Mouse (Mus musculus) gastrocnemius, postnatal 25 days (tissue): ENCODE measurements around the gene Tmem258. TPM values are rescaled to one million over a fixed set of nuclear protein-coding genes. Genes with fewer than 3 reads are reported as not detected.

Source experiments
- DNase-seq: peaks from one replicate; pipeline ENCODE4 v3.0.0; 2022
- microRNA-seq, 2 experiments: library from miRNA; unstranded; fragments of <30 nt; microRNA quantifications; one replicate each; pipeline ENCODE4 v1.2.0; 2021; ENCODE audit warnings: borderline replicate concordance in 2 of 2
- total RNA-seq, 2 experiments: library from RNA; stranded (reverse); gene quantifications; 1 replicate in 1 of 2; 2 replicates in 1 of 2; pipeline ENCODE4 v1.2.3; 2021

The Tmem258 gene
- total RNA-seq, 2 experiments from 2014 or later = 81.8 to 94.5 TPM

GRCm38 (mm10) chr19:10223561-10223960 is 19.7 kb downstream of the Tmem258 start:
- no peak for DNase-seq

- no peak for DNase-seq
Measured at GRCm38 (mm10) chr19:10224637-10225453, 21.0 kb downstream of the Tmem258 start.

DNA sequence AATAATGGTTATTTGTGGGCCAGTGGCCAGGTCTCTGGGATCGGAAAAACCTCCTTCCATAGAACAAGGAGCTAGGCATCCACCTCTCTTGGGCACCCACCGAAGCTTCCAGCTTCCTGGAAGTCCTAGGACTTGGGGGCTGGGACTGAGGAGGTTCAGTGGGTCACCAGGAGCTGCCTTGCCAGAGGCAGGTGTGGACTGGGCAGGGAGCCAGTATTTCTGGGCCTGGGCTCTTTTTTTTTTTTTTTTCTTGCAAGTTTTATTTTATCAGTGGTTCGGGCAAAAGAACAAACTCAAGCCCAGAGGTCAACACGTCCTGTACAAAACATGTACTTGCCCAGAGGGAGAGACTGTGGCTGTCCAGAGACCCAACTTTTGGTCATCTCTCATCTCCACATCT is 22.0 kb downstream of the Tmem258 start:
- DNase-seq = no peak

DNA sequence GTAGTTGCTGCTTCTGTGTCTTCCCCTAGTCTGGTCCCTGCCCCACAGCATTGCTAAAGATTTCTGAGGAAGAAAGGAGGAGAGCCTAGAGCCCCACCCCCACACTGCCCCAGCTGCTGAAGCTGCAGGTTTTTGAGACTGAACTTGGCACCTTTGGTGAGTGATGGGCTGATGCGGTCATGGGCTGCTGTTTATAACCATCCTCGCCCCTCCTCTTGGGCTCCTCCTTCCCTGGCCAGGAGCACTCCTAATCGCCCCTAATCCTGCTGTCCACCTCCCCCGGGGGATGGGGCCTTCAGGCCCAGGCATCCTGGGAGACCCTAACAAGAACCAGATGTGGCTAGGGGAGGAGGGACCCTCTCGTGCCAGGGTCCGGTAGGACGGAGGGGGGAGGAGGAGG is 27.2 kb downstream of the Tmem258 start:
- no peak for DNase-seq

GRCm38 (mm10) chr19:10231871-10232270 is 28.1 kb downstream of the Tmem258 start:
- DNase-seq = no peak

DNA sequence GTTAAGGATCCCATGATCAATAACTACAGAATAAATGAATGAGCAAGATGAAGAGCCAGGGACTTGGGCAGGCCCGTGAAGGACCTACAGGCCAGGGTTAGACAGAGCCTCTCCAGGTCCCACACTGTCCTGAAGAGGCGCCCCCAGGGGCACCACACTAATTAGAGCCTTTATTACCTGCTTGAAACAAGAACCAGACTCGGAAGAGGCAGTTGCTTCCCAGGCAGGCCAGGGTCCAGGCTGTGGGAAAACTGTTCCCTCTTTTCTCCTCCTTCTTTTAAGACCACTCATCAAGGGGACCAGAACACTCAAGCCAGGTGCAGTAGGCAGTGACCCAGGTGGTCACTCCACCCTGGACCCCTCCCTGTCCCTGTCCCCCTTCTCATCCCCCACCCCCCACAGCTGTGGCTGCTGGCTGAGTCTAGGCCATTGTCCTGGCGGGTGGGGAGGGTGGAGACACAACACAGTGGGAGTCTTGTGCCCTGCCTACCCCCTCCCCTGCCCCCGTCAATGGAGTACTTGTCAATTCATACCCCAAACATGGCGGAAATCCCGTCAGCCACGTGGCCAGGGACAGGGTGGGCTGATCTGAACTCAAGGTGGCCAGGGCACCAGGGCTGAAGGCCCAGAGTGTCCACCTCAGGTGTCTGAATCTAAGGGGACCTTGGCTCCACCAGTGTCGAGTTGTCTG is 28.7 kb downstream of the Tmem258 start:
- no peak for DNase-seq

- no peak for DNase-seq
Measured at GRCm38 (mm10) chr19:10235784-10236565, 32.2 kb downstream of the Tmem258 start.

DNA sequence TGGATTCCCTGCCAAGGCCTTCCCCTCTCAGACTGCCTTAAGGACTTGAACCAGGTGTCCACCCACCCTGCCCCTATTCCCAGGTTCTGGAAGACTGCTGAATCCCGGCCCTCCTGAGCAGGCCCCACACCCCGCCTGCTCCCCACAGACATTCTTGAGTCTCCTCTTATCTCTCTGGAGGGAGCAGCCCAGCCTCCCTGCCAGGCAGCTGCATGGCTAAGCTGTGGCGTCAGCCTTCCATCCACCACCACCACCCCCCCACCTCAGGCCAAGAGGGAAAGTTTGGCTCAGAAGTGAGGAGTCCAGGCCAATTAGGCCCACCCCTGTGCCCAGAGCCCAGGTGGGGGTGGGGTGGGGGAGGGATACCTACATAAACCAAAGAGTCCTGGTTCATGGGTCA is 34.7 kb downstream of the Tmem258 start:
- no peak for DNase-seq

DNA sequence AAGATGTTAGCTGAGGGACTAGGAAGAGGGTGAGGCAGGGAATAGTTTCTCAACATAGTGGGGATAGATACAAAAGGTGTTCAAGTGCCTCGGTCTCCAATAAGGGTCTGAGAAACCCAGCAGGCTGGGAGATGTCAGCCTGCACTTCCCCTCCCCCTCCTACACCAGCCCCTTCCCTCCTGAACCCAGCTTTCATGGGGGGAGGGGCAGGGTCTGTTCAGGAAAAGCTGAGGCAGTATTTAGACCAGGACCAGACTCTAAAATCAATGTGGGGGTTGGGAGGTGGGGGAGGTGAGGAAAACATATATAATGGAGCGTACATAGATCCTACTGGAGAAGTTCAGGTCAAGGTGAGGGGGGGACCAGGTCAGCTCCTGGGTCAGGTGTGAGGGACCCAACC is 35.6 kb downstream of the Tmem258 start:
- DNase-seq = no peak

DNA sequence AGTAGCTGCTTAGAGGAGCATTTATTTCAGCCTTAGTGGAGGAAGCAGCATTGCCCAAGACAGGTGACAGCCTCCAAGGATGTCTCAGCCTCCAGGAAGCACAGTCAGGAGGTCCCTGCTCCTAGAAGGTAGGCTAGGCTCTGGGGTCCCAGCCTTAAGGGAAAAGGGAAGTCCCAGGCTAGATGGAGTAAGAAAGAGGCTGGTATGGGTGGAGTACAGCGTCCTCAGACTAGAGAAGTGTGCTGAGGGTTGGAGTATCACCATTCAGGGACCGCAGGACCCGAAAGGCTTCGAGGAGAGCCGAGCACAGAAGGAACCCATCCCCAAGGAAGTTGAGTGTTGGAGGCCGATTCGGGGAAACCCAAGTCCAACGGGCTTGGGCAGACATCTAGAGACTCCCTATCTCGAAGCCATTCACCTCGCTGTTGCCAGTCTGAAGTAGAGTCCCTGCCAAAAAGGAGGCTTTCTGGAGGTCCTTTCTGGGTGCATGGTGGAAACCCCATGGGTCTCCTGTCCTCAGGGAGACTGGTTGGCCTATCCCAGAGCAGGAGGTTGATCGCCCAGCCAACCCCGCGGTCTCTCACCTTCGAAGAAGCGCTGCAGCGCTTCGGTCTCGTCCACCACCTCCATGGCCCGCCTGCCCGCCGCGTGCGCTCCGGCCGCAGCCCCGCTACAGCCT is 36.3 kb downstream of the Tmem258 start:
- no peak for DNase-seq

DNA sequence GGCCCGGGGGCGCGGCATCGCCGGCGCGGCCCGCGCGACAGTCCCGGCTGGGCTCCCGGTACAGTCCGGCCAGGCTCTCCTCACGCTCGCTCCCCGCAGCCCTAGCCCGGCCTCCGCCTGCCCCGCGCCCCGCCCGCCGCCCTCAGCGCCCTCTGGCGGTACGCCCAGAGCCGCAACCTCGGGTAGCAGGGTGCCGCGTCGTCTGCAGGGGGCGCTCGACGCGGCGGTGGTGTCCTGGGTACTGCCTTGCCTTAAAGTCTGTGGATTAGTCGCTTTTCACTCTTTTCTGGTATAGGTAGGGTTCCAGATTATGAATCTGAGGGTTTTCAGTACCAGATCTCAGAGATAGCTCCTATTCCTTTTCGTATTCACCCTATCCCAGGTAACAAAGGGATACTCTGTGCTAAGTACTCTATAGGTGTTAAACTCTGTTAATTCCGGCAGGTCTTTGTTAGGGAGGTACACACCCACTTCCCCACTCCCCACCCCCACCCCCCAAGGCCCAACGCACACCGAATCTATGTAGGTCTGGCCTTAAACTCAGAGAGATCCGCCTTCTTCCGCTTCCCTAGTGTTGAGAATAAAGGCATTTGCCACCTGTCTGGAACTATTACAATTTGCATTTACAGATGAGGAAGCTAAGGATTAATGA is 37.0 kb downstream of the Tmem258 start, which contains the start of gene Myrf:
Gene Myrf, minus strand, starts transcription at position 95 of the 652 bp plus-strand sequence.
- peak; percentile 66 for DNase-seq

- no peak for DNase-seq
Measured at GRCm38 (mm10) chr19:10242916-10243315, 39.1 kb downstream of the Tmem258 start.

GRCm38 (mm10) chr19:10244183-10244582 is 40.4 kb downstream of the Tmem258 start:
- DNase-seq = no peak

DNA sequence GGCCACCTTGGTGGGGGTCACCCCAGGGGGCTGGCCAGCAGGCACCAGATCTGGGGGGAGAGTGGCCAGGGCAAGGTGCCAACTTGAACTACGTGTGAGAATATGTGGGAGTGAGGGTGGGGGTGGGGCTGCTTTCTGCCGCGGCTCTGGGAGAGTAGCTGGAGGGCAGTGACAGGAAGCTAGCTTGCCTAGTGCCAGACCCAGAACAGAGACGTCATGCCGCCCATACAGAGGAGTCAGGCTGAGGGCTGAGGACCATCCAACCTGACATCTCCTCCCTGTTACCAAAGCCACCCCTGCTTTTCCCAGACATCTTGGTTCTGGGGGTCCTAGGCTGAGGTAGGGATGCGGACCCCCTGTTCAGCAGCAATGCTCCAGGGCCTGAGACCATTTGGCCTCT is 43.4 kb downstream of the Tmem258 start:
- no peak for DNase-seq

GRCm38 (mm10) chr19:10248128-10248527 is 44.3 kb downstream of the Tmem258 start:
- no peak for DNase-seq

Small RNA genes within 50 kb of the gene (microRNA-seq; reads per million reads assigned to microRNA genes)
- 0 to 0.74 reads per million in 2 experiments for gene Mir6993

Other genes starting within 250 kb of the Tmem258 start
- gene Fth1, start 223.4 kb upstream of the Tmem258 start, total RNA-seq = 1,000 to 10,000 TPM; 1,951 to 1,957 TPM
- gene Best1, start 202.4 kb upstream of the Tmem258 start, total RNA-seq = under 1 TPM; 0.21 to 0.26 TPM
- 1 to 10 TPM; 6.0 to 6.5 TPM for gene Rab3il1, start 202.3 kb upstream of the Tmem258 start, total RNA-seq
- gene Fads3, start 162.4 kb upstream of the Tmem258 start, total RNA-seq = 1 to 10 TPM; 3.1 to 7.2 TPM
- 1 to 10 TPM; 2.8 to 3.4 TPM for gene Fads2, start 102.3 kb upstream of the Tmem258 start, total RNA-seq
- 1 to 10 TPM; 6.9 to 8.2 TPM for gene Fads1, start 21.1 kb upstream of the Tmem258 start, total RNA-seq
- gene Fen1, start 155 bp downstream of the Tmem258 start, total RNA-seq = 1 to 10 TPM; 2.9 to 3.7 TPM
- gene Myrf, start 36.7 kb downstream of the Tmem258 start, total RNA-seq = not detected
- 1 to 10 TPM; 4.0 to 6.7 TPM for gene Dagla, start 100.9 kb downstream of the Tmem258 start, total RNA-seq
- 1 to 10 TPM; 1.9 to 4.1 TPM for gene Syt7, start 185.1 kb downstream of the Tmem258 start, total RNA-seq